Mouse (Mus musculus) gastrocnemius, postnatal 25 days (tissue): ENCODE results near the gene Dip2c. TPM values are rescaled to one million over a fixed set of nuclear protein-coding genes. Genes with fewer than 3 reads are reported as not detected.

Experiments used
- DNase-seq: peaks from one replicate; pipeline ENCODE4 v3.0.0; 2022
- total RNA-seq, 2 experiments: library from RNA; stranded (reverse); gene quantifications; 1 replicate in 1 of 2; 2 replicates in 1 of 2; pipeline ENCODE4 v1.2.3; 2021

The Dip2c gene
- total RNA-seq, 2 experiments from 2014 or later = 9.7 to 11.5 TPM

DNA sequence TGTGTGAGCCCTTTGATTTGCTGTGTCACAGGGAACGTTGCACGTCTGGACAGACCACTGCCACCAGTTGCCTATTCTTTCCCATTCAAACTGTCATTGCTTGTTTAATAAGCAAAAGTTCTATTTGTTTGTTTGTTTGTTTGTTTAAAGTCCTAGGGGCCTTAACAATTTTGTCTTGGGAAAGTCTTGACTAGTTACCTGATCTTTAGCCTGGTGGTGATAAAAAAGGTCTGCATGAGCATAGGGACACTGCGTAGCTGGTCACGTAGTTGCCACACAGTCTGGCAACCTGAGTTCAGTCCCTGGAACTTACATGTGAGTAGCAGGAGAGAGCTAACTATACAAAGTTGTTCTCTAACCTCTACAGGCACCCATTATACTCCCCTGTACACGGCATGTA is 392.9 kb downstream of the Dip2c start:
- no peak for DNase-seq

DNA sequence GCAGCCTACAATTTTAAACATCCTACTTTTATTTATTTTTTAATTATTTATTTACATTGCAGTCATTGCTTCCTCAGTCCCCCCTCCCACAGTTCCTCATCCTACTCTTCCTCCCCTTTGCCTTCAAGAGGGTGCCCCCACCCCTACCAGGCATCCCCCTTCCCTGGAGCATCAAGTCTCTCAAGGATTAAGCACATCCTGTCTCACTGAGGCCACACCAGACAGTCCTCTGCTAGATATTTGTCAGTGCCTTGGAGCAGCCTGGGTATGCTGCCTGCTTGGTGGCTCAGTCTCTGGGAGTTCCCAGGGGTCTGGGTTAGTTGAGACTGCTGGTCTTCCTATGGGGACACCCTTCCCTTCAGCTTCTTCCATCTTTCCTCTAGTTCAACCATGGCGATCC is 397.8 kb downstream of the Dip2c start:
- DNase-seq = no peak

DNA sequence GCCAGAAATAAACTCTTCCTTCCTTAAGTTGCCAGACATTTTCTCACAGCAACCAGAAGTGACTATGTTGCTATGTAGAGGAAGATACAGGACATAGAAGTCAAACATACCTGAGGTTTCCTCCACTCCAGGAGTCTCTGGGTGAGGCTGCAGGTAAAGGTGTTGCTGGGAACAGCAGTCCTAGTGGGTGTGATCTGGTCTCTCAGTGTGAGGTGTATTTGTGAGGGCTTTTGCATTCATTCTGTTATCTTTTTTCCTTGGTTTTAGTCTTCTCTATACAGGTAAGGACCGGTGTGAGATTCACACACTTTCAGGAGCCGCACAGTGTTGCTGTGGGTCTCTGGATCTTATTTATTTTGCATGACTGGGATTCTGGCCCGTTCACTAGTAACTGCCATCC is 405.2 kb downstream of the Dip2c start:
- no peak for DNase-seq

DNA sequence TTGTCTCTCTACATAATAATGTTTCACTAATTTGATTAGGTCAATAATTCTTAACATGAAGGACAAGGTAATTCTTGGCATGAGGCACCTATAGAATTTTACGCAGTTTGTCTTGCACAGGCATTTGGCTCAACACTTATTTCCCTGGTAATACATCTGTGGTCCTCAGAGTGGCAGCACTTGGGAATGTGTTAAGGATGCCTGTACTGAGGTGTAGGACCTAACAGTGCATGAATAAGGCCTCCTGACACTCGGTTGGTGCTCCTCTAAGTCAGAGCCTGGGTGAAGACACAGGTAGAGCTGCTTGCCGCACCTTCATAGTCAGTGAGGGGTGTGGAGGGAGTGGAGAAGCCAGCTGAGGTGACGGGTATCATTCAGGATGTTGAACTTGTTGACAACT is 407.0 kb downstream of the Dip2c start:
- no peak for DNase-seq

DNA sequence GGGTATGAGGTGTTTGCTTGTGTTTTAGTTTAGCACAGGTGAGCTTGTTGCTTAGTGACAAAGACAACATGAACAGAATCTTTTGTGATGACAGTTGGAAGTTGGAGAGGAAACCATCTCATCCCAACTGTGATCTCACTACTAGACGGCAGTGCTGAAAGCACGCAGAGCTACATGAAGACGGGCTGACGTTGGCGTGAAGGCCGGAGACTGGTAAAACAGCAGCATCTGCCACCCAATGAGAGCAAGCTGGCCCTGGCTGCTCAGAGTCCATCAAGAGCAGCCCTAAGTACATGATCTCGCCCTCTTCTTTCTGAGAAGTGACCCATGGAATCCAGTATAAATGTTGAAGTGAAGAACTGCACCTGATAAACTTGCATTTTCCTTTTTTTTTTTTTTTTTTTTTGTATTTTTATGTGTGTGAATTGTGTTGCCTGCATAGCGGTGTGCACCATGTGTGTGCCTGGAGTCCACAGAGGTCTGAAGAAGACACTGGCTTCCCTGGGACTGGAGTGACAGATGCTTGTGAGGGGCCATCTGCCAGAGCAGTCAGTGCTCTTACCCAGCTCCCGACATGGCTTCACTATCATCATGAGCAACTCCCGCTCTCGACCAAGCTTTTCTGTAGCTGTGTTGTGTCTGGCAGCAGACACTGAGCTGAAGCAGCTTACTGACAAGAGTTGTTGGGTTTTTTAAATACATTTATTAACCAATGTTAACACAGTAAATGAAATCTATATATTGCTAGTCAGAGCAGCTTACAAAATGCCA is 408.0 kb downstream of the Dip2c start:
- no peak for DNase-seq

DNA sequence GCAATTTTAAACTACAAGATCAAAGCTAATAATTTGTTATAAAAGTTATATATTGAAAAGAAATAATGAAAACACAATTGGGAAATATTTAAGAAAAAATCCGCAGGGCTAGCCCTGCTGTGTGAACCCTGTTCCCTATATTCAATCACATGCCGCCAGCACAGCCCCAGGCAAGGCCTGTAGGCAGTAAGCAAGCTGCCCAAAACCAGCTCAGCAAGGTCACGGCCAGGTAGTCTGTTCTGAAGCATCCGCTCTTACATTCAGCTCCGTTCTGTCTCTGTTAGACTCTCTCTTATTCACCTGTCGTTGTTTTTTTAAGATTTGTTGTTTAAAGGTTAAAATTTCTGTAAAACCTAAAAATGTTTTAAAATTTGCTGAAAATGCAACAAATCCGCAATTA is 409.9 kb downstream of the Dip2c start:
- no peak for DNase-seq

DNA sequence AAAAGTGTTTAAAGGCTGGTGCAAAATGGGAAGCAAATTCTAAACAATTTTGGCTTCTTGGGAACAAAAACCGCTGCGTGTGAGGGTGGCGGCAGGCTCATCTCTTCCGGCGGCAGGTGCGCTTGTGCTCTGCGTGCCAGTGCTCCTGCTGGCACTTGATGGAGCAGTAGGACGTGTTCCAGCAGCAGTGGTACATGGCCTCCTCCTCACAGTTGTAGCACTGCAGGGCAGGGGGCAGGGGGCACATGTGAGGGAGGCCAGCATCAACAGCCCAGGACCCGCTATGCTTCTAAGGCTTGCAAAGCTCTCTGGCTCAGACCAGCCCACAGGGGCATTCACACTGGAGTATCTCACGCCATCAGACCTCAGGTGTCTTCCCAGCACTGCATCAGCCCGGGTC is 410.4 kb downstream of the Dip2c start:
- no peak for DNase-seq

DNA sequence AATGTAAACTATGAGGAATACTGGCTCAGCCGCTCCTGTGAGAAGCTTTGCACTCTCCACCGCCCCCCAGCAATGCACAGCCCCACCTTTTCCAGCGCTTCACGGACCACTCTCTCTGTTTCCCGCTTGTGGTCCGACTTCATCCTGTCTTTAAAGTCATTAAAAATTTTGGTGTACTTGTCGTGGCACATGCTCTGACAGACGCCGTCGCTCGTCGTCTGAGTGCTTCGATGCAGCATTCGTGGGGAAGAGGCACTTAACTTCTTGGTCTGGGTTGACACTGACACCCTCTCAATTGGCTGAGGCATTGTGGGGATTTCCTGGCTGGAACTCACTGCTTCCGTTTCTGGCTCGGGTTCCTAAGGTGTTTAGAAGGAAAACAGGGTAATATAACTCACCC is 413.0 kb downstream of the Dip2c start:
- DNase-seq = no peak

DNA sequence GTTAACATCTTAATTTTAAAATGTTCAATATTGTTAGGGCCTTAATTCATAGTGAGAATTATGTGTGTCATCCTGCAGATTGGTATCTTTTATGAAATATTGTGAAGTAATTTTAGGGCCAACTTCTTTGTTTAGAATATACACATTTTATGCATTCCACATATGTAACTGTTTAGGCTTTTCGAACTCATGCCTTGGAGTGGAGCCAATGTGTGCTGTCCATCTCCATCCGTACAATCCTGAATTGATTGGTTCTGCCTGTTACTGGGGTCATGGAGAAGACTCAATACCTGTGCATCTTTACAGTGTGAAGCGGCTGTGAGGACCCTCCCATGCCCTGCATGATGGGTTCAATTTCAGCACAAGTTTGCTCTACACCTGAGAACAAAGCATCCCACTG is 416.5 kb downstream of the Dip2c start:
- DNase-seq = no peak

DNA sequence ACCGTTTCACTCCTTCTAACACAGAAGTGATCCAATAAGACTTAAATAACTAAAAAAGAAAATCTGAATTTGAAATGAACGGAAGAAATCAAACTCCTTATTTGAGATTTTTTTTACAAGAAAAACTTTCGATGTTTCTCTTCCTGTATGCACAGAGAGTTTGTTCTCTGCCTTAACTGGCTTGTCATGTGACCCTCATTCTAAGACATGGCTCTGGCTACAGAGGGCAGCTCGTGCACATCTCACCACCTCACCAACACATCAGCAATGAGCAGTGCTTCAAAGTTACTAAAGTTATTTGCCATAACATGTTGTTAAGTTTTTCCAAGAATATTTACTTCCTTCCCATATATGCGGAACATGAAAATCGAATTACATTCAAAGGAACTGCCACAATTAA is 418.3 kb downstream of the Dip2c start:
- no peak for DNase-seq

DNA sequence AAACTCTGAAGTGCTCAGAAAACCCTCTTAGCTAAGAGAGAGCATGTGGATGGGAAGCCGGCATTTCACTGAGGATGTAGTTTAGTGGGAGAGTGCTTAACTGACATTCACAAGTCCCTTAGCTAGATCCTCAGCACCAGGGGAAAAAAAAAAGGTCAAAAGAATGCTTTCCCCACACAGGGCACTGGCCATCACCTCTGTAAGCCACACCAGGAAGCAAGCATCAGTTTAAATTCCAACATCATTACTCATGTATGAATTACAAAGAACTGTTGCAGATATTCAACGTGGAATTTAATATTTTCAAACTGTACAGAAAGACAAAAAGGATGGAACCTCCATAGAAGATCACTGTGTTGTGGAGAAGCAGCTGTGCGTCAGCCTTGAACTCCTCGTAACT is 419.1 kb downstream of the Dip2c start:
- no peak for DNase-seq

DNA sequence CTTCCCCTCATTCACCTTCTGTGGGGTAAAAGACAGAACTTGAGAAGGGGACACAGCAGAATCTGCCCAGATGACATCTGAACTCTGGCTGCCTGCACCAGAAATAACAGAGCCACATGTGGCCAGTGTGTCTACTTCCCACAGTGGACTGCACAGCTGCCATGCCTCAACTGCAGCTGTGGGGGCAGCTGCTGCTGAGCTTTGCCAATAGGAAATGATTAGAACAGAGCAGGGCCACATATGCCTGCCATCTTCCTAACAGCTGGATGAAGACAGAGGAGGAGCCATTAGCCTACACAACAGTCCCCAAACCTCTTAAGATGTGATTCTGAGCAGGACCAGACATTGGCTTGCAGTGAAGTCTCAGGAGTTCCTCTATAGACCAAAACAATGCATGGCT is 419.5 kb downstream of the Dip2c start:
- no peak for DNase-seq

DNA sequence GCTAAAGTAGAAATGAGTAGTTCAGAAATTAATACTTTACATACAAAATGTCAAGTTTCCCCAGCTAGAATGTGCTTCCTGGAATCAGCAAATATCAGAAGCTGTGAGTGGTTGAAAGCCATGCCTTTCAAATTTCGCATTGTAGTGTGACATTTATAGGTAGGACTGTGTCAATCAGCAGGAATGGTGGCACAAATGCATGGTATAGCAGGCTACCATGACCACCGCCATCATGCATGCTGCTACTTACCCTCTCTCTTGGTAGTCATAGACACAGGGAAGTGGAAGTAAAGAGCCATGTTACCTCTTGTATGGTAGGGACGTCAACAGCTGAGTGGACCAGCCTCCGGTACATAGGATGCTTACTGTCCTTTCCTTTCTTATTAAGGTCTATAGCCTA is 421.0 kb downstream of the Dip2c start:
- no peak for DNase-seq

DNA sequence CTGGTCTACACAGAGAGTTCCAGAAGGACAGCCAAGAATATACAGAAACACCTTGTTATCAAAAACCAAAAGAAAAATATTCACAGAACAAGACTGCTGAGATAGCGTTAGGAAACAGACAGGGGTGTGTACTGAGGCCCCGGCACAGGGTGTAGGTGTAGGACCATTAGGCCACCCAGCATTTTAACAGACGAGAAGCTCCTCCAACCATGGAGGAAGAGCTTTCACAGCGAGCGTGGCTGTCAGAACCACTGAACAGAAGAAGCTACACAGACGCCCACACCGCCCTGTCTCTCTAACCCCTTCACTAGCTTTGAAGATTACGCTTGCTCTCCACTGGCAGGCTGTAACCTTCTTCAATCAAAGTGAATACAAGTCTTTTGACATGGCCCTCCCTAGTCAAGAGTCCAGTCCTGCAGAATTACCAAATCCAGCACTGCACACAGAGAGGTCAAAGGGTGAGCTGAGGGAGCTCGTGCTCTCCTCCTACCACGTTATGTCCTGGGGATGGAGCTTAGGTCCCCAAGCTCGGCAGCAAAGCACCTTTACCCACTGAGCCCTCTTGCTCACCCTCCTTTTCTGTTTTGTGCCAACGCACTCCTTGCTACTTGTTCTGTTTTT is 426.4 kb downstream of the Dip2c start:
- DNase-seq = no peak

DNA sequence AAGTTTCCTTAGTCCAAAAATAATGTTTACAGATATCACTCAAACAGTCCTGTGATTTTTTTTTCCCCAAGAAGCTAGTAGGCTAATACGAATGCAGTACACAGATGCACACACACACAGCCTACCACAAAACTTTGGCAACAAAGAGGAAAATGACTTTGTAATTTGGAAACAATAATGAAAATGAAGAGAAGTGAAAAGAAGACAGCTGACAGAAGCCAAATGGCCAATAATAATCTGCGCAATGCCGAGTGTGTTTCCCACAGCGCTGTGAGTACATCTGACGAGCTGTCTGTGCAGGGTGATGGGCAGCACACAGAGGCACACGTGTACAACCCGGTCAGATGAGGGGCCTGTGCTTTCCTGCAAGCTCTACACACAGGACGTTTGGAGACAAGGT is 430.4 kb downstream of the Dip2c start:
- DNase-seq = no peak

DNA sequence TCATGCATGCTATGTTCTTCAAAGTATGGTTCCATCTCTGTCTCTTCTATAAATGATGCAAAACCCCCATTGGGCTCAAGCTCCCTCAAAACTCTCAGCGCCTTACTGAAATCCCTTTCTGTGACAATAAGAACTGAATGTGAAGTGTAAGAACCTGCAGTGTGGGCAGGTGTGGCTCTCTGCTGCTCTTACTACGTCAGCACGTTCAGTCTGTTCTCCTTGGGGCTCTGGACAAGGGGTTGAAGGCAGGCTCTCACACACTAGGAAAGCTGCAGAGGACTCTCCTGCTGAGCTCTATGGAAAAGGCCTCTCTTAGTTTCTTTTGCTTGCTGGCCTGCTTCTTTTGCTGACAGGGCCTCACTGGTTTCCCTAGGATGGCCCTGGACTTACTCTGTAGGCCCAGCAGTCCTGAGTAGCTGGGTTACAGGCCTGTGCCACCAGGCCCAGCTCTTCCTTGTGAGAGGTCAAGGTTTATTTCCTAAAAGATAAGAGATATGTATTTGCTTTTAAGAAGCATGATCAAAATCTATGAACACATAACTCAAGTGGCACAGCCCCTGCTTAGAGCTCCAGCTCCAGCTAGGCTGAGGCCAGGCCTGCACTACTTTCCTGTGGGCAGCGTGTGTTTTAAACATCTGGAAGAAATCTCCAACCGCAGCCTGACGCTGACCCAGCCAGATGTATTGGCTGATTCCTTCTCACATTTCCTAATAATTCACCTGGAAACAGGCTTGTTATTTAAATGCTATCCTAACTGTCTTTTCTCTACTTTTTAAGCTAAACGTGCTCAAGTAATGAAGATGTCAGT is 432.3 kb downstream of the Dip2c start:
- no peak for DNase-seq

DNA sequence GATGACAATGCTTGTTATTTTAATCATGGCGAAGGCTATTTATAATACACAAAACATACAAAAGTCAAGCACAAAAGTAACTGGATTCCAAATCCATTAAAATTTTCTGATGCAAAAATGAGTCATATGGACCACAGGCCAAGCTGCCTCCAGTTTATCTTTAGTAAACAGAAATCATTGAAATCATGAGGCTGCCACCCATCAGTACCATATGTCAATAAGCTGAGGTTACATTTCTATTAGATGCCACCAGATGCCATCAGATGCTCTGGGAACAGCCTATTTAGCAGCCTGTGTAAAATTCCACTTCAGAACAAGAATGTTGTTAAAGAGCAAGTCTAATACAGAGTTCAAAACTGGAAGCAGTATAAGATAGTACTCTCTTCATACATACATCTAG is 436.1 kb downstream of the Dip2c start:
- no peak for DNase-seq

DNA sequence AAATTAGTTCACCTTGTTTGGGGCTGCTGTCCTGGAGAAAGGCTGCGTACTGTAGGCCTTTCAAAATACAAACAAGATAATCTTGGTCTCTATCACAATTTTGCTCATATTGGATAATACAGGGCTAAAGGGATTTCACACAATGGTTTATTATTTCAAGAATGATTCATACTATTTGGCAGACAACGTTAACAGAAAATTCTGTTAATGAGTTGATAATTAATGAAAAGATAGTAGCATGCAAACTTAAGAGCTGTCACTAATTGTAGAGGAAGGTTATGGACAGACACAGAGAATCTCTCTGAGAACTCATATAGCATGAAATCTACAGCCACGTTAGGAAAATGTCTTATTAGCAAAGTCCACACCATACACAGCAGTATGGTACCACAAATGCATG is 436.6 kb downstream of the Dip2c start:
- no peak for DNase-seq

DNA sequence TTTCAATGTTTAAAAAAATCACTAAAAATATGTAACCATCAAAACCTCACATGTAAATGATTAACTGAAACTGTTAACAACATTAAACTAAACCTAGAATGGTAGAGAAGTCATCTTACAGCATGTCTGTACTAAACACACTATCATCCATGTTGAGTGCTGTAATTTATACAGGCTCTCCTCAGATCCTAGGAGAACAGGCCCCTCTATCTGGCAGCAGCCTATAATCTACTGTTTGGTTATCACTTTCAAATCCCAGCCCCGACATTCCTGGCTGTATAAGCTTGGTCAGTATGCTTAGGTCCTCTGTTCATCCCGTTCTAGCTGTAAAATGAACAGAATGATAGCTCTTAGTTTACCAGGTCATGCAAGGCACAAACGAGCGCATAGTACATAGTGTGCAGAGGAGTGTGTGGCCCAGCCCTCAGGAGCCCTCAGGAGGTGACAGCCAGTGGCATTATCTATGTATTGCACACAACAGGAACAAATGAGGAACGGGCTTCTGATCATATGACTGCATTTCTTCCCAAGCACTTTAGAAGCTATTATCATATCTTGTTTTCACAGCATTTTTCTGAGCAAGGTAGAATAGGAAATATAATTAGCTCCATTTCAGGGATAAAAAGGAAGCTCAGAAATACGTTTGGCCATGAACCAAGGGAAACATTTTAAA is 437.3 kb downstream of the Dip2c start:
- DNase-seq = no peak

DNA sequence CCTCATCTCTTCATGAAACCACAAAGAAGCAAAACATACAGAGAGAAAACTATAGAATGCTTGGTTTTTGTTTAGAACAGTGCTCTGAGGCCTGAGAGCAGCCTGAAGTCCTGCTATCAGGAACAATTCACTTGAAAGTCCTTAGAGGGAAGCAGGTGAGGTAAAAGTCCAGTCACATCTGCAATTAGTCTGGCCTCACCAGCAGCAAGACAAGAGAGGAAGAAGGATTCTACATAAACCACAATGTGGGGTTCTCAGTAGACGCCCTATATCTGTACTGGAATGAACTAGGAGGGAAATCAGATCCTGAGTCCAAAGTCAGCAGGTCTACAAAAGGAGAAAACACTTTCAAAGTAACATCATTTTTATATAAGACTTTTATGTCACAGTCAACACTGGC is 438.9 kb downstream of the Dip2c start:
- DNase-seq = no peak
